Mouse (Mus musculus) left cerebral cortex, postnatal 4 days (tissue): ENCODE data around the gene Pth1r. TPM values are rescaled to one million over a fixed set of nuclear protein-coding genes. Genes with fewer than 3 reads are reported as not detected.
A peak's percentile ranks its signal among the peaks of the same experiment; 100 is the strongest.

Experiments used
- DNase-seq: peaks from one replicate; pipeline ENCODE4 v3.0.0-alpha.2; 2022
- intact Hi-C: fragments of 180-260 bp; cut with DNase I; formaldehyde crosslinking; loops from one replicate; pipeline ENCODE4 v1.15.1; 2025
- total RNA-seq, 2 experiments: library from RNA; stranded (reverse); gene quantifications; 2 replicates each; pipeline ENCODE4 v1.2.3; 2021

Gene Pth1r
- 10 to 100 TPM; 11.2 to 11.6 TPM for total RNA-seq

DNA sequence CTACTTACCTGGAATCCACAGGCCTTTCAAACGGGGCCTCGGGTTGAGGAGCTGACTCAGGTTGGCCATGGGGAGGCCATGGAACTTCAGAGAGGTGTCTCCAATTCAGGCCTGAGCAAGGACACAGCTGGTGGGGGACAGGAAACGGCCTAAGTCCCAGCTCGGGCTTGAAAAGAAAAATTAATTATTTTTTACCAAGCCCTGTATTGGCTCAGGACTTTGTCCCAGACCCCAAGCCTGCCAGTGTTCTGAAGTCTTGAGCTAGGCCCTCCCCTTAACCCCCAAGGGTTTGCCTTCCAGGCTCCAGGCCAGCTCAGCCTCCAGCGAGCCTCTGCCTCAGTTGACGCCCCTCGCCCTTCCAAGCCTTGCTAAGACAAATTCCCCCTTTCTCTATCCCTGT is at the start of gene Pth1r:
Gene Pth1r, minus strand, starts transcription at position 185 of the 400 bp plus-strand sequence.
- intact Hi-C loops, result no loop called here
- no peak for DNase-seq

DNA sequence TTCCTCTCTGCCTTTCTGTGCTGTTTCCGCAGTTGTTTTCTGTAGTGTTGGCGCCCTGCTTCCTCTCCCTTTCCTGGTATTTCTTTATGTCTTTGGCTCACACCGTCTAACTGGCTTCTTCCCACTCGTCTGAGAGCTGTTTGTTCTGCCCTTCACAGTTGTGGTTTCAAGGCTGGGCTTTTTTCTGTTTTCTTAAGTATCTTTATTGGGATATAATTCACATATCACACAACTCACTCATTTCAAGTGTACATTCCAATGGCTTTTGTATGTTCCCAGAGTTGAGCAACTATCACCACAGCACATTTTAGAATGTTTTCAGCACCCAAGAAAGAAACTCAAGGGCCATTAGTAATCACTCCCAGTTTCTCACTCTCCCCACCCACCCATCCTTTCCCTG is 43.5 kb upstream of the Pth1r start:
- intact Hi-C loops, result no loop called here
- DNase-seq, result no peak

DNA sequence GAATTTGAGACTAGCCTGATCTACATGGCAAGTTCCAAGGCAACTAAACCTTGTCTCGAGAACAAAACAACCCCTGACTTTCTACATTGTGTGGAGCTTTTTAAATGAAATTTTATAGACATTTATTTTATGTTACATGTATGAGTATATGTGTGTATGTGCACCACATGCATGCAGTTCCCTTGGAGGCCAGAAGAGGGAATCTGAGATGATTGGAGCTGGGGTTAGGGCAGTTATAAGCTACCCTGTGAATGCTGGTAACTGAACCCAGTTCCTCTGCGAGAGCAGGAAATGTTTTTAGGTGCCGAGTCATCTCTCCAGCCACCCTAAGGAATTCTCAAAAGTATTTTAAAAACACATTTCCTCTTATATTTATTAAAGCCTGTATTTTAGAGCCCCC is 41.2 kb upstream of the Pth1r start:
- no peak for DNase-seq
- intact Hi-C loops, result no loop called here

DNA sequence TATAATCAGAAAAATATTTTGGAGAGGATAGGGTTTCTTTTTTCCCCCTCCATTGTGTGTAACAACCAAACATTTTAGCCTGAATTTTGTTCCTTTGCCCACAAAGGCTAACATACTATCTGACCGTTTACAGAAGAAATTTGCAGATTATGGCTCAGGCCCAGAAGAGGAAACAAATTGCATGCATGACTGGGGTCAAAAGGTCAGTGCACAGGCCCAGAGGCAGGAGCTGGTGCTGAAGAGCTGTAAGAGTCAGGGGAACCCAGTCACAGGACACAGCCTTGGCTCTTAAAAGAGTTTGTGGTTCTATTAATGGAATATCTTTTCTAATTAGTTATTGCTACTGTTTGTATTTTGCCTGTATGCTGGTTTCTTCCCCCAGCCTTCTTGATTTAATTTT is 36.7 kb upstream of the Pth1r start:
- intact Hi-C loops, result no loop called here
- DNase-seq, result no peak

DNA sequence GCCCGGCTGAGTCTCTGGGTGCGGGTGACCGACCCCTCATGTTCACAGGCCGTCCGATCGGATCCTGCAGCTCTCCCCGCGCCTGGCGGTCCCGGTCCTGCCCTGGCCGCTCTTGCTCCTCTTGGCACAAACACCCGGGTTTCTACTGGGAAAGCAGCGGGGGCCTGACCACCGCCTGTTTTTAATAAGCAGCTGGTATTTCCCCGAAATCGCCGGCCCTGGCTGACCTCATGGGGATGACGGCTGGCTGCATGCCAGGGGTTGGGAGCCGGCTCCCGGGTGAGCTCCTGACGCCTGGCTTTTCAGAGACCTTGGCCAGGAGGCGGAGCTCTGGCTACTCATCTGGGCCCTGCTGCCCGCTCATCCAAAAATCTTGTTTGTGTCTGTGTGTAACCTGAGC is 34.8 kb upstream of the Pth1r start:
- peak; percentile 97 for DNase-seq

DNA sequence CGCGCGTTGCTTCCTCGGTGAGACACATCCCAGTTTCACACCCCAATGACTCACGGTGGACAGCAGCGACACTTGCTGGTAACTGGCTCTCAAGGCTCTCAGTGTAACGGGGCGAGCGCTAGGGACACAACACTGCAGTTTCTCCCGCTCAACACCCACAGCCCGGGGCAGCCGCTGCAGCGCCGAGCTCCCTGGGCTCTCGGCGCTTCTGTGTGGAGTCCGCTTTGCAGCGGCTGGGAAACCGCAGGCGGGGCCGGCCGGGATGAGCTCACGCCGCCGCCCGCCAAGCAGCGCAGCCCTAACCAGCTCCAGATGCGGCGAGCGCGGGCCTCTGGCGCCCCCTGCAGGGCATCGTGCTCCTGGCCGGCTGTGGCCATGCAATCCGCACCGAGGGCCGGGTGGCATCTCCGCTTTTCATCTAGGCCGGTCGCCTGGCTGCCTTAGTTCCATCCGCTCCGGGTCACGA is 34.3 kb upstream of the Pth1r start:
- peak; percentile 96 for DNase-seq
- intact Hi-C loops, result loop anchor here (2.0 kb wide), 2 partner anchors 38 to 64 kb away; no protein-coding TSS in a partner anchor

More for the DNA sequence above, 34.8 kb upstream of the Pth1r start:
- intact Hi-C loops, result loop anchor here (2.0 kb wide), 2 partner anchors 37 to 65 kb away; no protein-coding TSS in a partner anchor

DNA sequence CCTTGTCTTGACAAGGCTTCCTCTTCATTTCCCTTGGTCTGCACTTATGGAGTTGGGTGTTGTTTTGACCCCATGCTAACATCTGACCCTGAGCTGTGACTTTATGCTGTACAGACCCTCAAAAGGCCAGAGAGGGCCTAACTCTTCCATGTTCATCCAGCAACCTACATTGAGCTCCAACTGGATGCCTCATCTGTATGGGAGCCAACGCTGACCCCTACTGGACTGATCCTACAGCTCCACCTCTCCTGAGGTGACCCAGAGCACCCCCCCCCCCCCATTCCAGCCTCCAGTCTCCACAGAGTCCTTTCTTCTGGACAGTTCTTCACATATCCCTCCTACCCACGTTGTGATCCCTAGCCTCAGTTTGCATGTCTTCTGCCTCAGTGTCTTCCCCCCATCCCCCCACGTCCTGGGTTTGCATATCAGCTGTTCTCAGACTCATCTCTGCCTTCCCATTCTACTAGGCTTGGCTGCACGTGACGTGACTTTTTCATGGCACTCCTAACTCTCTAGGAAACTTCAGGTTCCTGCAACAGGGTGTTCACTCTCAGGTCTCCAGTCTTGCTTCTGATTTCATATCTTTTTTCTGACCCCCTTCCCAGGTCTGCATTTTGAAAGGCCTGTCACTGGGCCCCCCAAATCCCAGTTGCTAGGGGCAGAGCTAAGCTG is 32.4 kb upstream of the Pth1r start:
- intact Hi-C loops, result no loop called here
- DNase-seq, result peak; percentile 44

DNA sequence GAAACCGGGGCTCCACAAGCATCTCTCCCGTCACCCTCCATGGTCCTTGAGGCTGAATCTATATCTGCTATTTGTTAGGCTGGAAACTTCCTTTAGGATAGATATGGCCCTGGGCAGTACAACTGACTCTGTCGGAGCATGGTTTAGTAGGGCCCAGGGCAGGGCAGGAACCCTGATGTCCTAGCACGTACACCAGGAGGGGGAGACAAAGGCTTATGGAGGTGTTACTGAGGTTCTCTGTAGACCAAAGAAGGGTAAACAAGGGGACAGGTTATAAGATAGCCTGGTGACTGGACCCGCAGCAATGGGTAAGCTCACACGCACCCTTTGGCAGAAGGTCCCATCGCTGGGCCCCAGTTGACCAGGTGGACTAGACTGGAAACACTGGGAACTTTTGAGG is 31.6 kb upstream of the Pth1r start:
- intact Hi-C loops, result no loop called here
- no peak for DNase-seq

DNA sequence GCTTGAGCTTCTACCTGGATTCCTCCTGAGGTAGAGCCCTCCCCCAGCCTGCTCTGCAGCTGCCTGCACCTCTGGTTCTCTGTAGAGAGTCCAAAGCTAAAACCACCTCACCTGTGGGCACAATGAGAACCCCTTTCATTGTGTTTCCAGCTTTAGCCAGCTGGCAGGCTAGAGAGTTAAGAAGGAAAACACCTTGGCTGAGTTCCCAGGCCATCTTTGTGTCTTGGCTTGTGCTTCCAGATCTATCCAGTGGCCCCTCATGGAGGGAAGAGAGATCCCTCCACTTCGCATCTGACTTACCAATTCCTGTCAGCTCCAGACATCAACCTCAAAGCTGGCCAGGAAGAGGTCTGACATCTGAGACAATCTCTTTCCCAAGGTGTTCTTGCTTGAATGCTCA is 31.2 kb upstream of the Pth1r start:
- intact Hi-C loops, result no loop called here
- DNase-seq, result peak; percentile 35

DNA sequence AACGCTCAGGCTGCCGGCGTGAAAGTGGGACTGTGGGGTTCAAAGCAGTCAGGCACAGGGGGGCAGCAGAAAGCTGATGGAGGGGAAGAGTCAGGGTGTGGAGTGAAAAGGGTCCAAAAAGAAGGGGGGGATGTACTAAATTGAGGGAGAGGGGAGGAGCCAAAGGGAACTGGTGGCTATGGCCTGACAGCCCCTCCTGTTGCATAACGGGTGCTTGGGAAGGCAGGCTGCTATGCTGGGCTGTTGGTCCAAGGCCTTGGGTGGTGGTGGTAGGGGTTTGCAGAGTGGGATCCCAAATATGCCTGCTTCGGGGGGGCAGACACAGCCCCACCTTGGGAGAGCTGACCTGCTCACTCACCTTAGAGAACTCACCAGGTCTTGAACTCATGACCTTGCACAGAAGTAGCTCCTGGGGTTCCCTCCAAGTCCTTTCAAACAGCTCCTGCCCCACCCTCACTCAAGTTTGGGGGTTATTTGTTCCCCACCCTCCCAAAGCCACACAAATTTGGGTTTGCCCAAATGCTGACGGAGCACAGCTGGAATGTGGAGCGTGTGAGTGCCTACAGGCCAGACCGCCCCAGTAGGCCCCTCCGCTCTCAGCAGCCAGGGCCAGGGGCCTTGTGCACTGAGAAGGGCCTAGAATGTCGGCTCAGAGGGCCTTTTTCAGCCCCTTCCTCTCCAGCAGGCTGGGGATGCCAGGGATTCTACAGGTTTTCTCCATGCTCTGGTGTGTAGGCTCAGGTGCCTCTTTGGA is 28.5 kb upstream of the Pth1r start:
- intact Hi-C loops, result no loop called here

DNA sequence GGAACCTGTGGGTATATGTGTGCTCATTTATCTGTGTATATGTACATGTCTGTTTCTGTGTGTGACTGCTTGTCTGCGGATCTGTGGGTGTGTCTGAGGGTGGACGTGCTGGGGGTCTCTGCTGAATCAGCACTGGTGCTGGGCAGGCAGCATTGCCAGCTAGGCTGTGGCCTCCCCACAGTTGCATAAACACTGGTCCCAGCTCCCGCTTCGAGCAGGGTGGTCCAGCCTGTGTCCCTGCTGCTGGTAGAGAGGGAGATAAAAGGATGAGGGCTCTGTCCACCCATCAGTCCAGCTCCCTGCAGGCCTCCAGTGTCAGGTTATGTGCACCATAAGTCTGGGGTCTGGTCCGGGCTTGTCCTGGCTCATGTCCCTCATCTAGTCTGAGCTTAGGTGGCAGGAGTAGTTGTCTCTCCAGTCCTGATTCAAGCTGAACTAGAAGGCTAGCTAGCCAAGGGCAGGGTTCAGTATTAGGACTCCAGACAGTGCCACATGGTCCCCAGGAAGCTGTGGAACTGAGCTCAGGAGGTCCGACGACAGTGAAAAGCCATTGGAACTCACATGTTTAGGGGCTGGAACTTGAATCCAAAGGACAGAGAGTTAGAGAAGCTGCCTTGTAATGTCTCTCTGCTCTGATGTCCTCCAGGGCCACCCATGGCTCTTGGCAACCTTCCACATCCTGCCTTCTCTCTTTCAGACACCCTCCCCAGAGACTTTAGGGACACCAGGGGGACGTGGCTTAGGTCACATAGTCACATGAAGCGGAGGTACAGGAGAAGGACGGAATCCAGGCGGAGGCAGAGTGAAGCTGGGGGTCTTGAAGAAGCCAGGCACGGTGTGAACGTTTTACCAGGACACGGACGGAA is 27.7 kb upstream of the Pth1r start:
- no peak for DNase-seq
- intact Hi-C loops, result no loop called here

More for the DNA sequence above, 28.5 kb upstream of the Pth1r start:
- no peak for DNase-seq

DNA sequence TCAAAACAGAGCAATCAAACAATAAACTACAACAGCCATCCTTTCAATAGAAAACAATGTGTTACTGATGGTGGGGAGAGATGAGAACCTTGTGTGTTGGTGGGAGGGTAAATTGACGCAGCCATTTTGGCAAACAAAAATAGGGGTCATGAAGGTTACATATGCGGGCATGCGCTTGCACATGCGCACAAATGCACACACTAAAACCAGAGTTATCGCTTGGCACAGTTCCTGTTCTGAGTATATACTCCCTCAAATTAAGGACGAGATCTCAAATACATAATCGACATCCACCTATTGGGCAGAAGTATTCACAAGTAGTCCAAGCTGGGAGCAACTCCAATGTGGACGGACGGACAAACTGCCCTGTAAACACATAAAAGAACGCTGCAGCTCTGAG is 25.4 kb upstream of the Pth1r start:
- intact Hi-C loops, result no loop called here

DNA sequence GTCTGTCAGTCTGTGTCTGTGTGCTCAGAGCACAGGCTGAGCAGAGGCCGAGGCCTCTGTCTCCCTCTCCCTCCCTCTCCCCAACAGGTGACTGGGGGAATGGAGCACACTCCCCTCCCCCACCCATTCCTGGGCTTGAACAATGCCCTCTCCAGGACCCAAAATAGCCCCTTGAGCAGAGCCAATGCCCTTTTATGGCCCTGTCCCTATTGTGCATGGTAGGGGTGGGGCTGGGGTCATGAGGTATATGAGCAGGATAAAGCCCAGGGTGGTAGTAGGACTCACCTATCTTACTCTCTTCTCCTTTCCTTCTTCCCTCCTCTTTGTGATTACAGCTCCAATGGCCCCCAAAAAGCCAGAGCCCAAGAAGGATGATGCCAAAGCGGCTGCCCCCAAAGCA is 16.5 kb upstream of the Pth1r start:
- DNase-seq, result no peak
- intact Hi-C loops, result no loop called here

More for the DNA sequence above, 25.4 kb upstream of the Pth1r start:
- DNase-seq, result no peak

DNA sequence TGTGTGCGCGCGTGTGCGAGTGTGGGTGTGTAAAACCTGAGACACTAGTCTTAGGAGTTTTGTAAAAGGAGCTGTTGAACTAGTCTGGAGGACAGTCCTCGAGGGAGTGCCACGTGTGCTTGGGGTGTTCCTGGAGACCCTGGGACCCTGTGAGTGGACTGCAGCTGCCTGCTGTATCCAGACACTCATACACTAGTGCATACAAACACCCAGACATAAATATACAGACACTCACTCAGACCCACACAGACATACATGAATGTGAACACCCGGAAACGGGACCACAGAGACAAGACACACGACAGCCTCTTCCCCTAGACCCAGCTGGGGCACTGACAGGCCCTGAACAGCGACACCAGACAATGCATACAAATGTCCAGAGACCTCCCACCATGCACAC is 15.8 kb upstream of the Pth1r start:
- intact Hi-C loops, result no loop called here
- DNase-seq, result no peak

DNA sequence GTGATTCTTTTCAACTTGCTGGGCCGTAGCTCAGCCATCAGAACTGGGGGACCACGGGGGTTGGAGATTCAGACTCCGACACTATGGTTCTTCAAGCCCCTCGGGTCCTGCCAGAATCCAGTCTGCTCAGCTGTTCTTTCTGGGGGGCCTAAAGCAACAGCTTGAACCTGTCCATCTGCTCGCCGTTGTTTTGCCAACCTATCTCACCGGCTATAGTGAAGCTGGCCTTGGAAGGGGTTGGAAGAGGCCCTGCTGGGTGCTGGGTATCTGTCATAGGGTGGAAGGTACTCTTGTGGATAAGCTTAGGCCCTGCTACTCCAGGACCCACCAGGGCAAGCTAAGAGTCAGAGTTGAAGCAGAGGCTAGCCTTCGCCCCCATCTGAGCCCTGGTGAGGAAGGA is 13.9 kb upstream of the Pth1r start:
- intact Hi-C loops, result no loop called here
- no peak for DNase-seq

DNA sequence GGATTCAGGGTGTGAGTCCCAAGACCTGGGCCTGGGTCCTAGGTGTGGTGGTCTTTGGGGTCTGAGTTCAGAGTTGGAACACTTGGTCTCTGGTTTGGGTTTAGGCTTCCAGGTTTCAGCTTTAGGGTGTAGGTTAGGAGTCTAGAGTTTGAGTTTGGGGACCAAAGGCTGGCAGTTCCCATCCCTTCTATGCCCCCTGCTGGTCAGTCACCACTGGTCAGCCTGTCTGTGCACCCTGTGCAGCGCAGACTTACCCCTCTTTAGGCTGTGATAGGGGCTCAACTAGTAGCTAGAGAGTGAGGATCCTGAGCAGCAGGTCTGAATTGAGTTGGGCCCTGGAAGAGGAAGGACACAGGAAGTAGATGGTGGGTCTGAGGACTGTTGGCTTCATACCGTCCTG is 12.3 kb upstream of the Pth1r start:
- intact Hi-C loops, result no loop called here
- DNase-seq, result peak; percentile 48

DNA sequence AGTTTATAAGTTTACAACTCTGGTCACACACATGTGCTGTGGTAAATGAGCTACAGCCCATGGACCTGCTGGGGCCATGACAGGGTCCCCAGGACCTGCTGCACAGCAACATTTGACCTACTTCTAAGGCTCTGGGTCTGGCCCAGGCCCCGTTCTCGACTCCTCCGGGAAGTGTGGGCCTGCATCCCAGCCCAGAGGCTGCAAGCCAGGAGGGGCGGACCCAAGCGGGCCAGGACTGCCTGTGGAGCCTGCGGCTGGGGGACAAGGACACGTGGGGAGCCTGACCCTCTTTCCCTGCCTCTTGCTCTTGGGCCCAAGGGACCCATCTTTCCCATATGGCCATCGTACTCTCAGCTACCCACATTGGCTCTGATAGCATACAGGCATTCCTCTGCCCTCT is 11.7 kb upstream of the Pth1r start:
- intact Hi-C loops, result no loop called here
- peak; percentile 43 for DNase-seq

DNA sequence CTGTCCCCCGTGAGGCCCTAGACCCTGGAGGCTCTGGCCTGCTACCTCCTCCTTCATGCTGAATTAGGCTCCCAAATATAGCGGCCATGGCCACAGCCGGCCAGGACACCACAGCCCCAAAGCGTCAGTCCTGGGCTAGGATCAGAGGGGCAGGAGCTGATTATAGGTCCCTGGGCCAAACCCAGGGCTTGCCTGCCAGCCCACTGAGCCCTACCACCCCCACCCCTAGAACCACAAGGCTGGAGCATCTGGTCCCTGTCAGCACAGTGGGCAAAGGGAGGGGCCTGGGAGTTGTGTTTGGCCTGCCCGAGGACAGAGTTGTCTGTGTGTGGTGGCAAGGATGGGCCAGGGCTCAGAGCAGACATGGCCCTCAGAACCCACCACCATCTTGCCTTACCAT is 10.9 kb upstream of the Pth1r start:
- intact Hi-C loops, result no loop called here
- peak; percentile 13 for DNase-seq

DNA sequence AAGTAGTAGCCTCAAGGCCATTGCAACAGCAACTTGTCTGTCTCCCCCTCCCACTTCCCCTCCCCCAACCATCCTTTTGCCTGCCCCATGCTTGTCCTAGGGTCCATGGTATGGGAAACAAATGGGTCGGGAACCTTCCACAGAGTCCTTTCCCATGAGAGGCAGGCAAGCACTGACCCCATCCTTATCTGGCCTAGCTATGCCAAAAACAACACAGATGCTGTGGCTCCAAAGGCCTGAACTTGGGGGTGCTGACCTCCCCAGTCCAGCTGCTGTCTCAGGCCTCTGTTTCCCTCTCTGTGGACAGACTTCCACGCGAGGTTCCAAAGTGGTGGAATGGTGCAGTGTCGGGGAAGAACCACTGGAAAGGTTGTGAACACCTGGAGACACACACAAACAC is 6.8 kb upstream of the Pth1r start:
- intact Hi-C loops, result no loop called here
- no peak for DNase-seq

DNA sequence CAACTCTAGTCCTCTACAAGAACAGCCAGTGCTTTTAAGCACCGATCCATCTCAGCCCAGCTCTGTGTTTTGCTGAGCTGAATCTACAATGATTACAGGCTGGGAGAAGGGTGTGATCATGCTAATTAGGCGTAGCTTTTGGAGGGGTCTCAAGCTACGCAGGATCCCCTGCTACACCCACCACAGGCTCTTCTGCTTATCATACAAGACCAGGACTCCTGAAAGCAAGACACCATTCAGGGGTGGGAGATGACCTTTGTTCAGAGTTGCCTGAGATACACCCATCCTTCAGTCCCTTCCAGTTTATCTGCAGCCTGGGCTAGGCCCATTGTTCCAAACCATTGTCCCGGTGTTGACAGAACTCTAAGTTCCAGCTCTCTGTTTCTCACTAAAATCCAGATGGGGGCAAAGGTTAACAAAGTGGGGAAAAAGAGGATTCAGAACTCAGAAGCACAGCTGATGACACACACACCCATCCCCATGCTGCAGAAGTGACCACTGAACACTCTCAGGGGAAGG is 6.0 kb upstream of the Pth1r start:
- DNase-seq, result no peak
- intact Hi-C loops, result no loop called here

DNA sequence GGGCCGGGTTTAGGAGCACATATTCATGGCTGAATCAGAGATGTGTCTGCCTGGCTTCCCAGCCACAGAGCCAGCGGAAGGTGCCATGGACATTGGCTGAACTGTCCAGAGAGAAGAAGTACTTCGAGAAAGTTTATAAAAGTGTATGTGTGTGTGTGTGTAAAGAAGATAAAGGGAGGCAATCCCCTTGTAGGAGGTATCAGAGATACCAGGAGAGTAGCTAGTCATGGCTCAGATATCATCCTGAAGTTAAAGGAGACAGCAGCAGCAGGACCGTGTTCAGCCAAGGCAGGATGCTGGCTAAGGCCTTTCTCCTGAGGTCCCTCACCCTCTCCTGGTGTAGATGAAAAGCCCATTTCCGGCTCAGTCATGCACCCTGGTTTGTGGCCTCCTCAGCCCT is 4.5 kb upstream of the Pth1r start:
- intact Hi-C loops, result no loop called here
- DNase-seq, result no peak
